ENCODE assay signal across 16 mouse cellular contexts in genomic region chr11:61526872-61527271, GRCm38 (mm10). TPM values are rescaled to one million over a fixed set of nuclear protein-coding genes. Genes with fewer than 3 reads are reported as not detected.
A peak's percentile ranks its signal among the peaks of the same experiment; 100 is the strongest.
DNase-seq lines count a peak whose midpoint lies in the region; TF ChIP-seq lines count a peak whose summit lies in the region.
"Had no signal": no experiment of that assay in that cellular context is flagged by ENCODE, and none has a peak within 500 bp of the region (broad histone marks: within the 10 kb centered on the region; RNA-seq: fewer than 3 reads in every experiment).

No protein-coding gene starts in this region.

- TF ChIP-seq CTCF in gastrocnemius, adult 2 months (IDR thresholded peaks at IDR 0.05) = no peak
- no peak for TF ChIP-seq CTCF in brain, embryonic 14.5 days (IDR thresholded peaks at IDR 0.05; ENCODE audit: borderline replicate concordance, extremely low read depth, insufficient read depth, insufficient read length)

- no peak for DNase-seq in gastrocnemius, adult 2 months
- no peak for DNase-seq in gastrocnemius, postnatal 10 days
- DNase-seq in lung, postnatal 14 days = peak; percentile 30
- no peak for DNase-seq in lung, postnatal 4 days
- DNase-seq in brain, embryonic 14.5 days (ENCODE audit: low read depth) = peak; percentile 42
- peak; percentile 44 for DNase-seq in layer of hippocampus, adult 9-10 months (ENCODE audit: low spot score)
- DNase-seq in thymus, postnatal 14 days = no peak
- no peak for DNase-seq in testis, postnatal 14 days (ENCODE audit: low spot score)
- DNase-seq: kidney, adult 9 months; midbrain, embryonic 14.5 days had no signal

- intact Hi-C loops in gastrocnemius, adult 2 months (cut with DNase I) = loop anchor here (5.0 kb wide), 1 partner anchor 50 kb away; the partner anchor contains the start of gene Epn2

- no peak overlapping the region for H3K4me3 ChIP-seq in gastrocnemius, adult 2 months
- H3K4me3 ChIP-seq: embryonic facial prominence, embryonic 10.5 days; forebrain, embryonic 12.5 days; hindbrain, embryonic 13.5 days; neural tube, embryonic 15.5 days had no signal

- TF ChIP-seq POLR2A in brain, embryonic 14.5 days (IDR thresholded peaks at IDR 0.05; ENCODE audit: borderline replicate concordance, extremely low read depth, insufficient read depth, insufficient read length, poor library complexity, severe bottlenecking) = no peak

- H3K27ac ChIP-seq in gastrocnemius, adult 2 months = peak overlapping the region; percentile 17; the same call in 1 of the 2 replicates
- H3K27ac ChIP-seq: embryonic facial prominence, embryonic 10.5 days; forebrain, embryonic 12.5 days; hindbrain, embryonic 13.5 days; neural tube, embryonic 15.5 days had no signal

RNA-seq across cellular contexts. Expression of gene B9d1, which starts 21.9 kb away (rescaled TPM):
- total RNA-seq in gastrocnemius, adult 2 months (2021) = 1 to 10 TPM; 3.4 to 7.0 TPM
- 1 to 10 TPM; 5.9 to 9.7 TPM for total RNA-seq in gastrocnemius, postnatal 10 days (2021)
- 42.6 and 60.3 TPM in 2 replicates for polyA plus RNA-seq in brain, embryonic 14.5 days (2012; rRNA removed)
- total RNA-seq: granulocyte monocyte progenitor cell, adult 5-6 weeks had no signal

RNA-seq across cellular contexts. Expression of gene Mapk7, which starts 32.7 kb away (rescaled TPM):
- 1 to 10 TPM; 2.7 to 2.9 TPM for total RNA-seq in gastrocnemius, adult 2 months (2021)
- total RNA-seq in gastrocnemius, postnatal 10 days (2021) = 10 to 100 TPM in 1 of 2 experiments, 1 to 10 TPM in 1; 8.4 to 12.9 TPM
- 108 and 140 TPM in 2 replicates for polyA plus RNA-seq in brain, embryonic 14.5 days (2012; rRNA removed)

RNA-seq across cellular contexts. Expression of gene Mfap4, which starts 41.6 kb away (rescaled TPM):
- total RNA-seq in gastrocnemius, adult 2 months (2021) = 10 to 100 TPM in 1 of 2 experiments, 1 to 10 TPM in 1; 6.9 to 36.6 TPM
- total RNA-seq in gastrocnemius, postnatal 10 days (2021) = 100 to 1,000 TPM; 245 to 288 TPM
- 89.5 and 119 TPM in 2 replicates for polyA plus RNA-seq in brain, embryonic 14.5 days (2012; rRNA removed)
- total RNA-seq: granulocyte monocyte progenitor cell, adult 5-6 weeks had no signal
- polyA plus RNA-seq: Patski had no signal

RNA-seq across cellular contexts. Expression of gene Epn2, which starts 52.6 kb away (rescaled TPM):
- 10 to 100 TPM; 19.7 to 24.7 TPM for total RNA-seq in gastrocnemius, adult 2 months (2021)
- total RNA-seq in gastrocnemius, postnatal 10 days (2021) = 10 to 100 TPM; 25.0 to 29.2 TPM
- polyA plus RNA-seq in brain, embryonic 14.5 days (2012; rRNA removed) = 66.2 and 69.1 TPM in 2 replicates
- total RNA-seq: granulocyte monocyte progenitor cell, adult 5-6 weeks had no signal

Comparison
In these comparisons a context has a peak if more than half of its experiments do, and no peak if none do; other contexts are left out.
1. DNase-seq: peak in lung, postnatal 14 days (single experiment), brain, embryonic 14.5 days (single experiment) and layer of hippocampus, adult 9-10 months (single experiment); none in gastrocnemius, adult 2 months (single experiment), gastrocnemius, postnatal 10 days (single experiment), lung, postnatal 4 days (0 of 2), thymus, postnatal 14 days (single experiment) and testis, postnatal 14 days (single experiment).
2. RNA of gene Mfap4, which starts 41.6 kb away (total RNA-seq): 245 to 288 TPM in gastrocnemius, postnatal 10 days; 6.9 to 36.6 TPM in gastrocnemius, adult 2 months; every median in the first group is over 4 times any median in the second.